Mouse (Mus musculus) small intestine, adult 2 months (tissue): ENCODE data around the gene Crebbp.

Experiments
- CTCF ChIP-seq: fragments of 200-500 bp; IDR thresholded peaks from 2 replicates; pipeline ENCODE4 v1.5.1; 2012; ENCODE audit warnings: low read depth, mild to moderate bottlenecking, control low read depth, inconsistent platforms, low read length, moderate library complexity, mixed read lengths; ENCODE audit not compliant: insufficient replicate concordance, insufficient read length; ENCODE audit errors: extremely low read depth
- POLR2A ChIP-seq: fragments of 200-500 bp; IDR thresholded peaks from 2 replicates; pipeline ENCODE4 v1.6.1; 2012; ENCODE audit warnings: low read depth, mild to moderate bottlenecking, control low read depth, inconsistent platforms, low read length, moderate library complexity

GRCm38 (mm10) chr16:4035575-4035974 is 178.2 kb downstream of the Crebbp start:
- TF ChIP-seq POLR2A (no peak), CTCF (no peak)
